Mouse (Mus musculus): ENCODE measurements around the gene Prnd. TPM values are rescaled to one million over a fixed set of nuclear protein-coding genes. Genes with fewer than 3 reads are reported as not detected.

The Prnd gene
- 25.9 and 28.0 TPM in 2 replicates for polyA plus RNA-seq (2015; fragmentation: Nextera tagmentation; extraction: Ambion mirVana)

GRCm38 (mm10) chr2:131950598-131951095, at the start of gene Prnd:
Gene Prnd (plus strand): TSS chr2:131950861.
- ATAC-seq (replicated peaks; ENCODE audit: insufficient number of reproducible peaks, insufficient read depth, low FRiP score, low read depth), result no peak; the same call in 1 of the 2 replicates
- Histone ChIP-seq H3K36me3 (no peaks in the 10 kb centered on the region), H3K9ac (no peak within 1 kb of the TSS), H3K4me2 (peak within 1 kb of the TSS; percentile 4; the same call in 1 of the 2 replicates), H3K27ac (0 out of 2 replicates have a peak within 1 kb of the TSS, but pooled peaks have one; percentile 26), H3K4me1 (replicated peaks) (peaks cover 34% of the 10 kb centered on the region), H3K9me3 (replicated peaks) (no peaks in the 10 kb centered on the region), H3K27me3 (peaks cover 17% of the 10 kb centered on the region; the same call in 1 of the 2 replicates), H3K4me3 (0 out of 2 replicates have a peak within 1 kb of the TSS, but pooled peaks have one; percentile 3)
- WGBS, result 8% methylated on average over 11 of the region's 11 CpGs

- peak; percentile 21; the same call in 1 of the 2 replicates for ATAC-seq (replicated peaks; ENCODE audit: insufficient number of reproducible peaks, insufficient read depth, low FRiP score, low read depth)
- Histone ChIP-seq H3K4me2 (no peak overlapping the region), H3K36me3 (no peaks in the 10 kb centered on the region)
Observed at GRCm38 (mm10) chr2:131902423-131902822, 48.2 kb upstream of the Prnd start.

GRCm38 (mm10) chr2:131902867-131903266, 47.8 kb upstream of the Prnd start:
- H3K9me3 ChIP-seq (replicated peaks), result no peaks in the 10 kb centered on the region
- H3K4me2 ChIP-seq, result peak overlapping the region; percentile 21; the same call in 1 of the 2 replicates
- peak; percentile 91 for ATAC-seq (replicated peaks; ENCODE audit: insufficient number of reproducible peaks, insufficient read depth, low FRiP score, low read depth)
- peak overlapping the region; percentile 79 for H3K27ac ChIP-seq
- H3K4me1 ChIP-seq (replicated peaks), result peaks cover 36% of the 10 kb centered on the region
- H3K9ac ChIP-seq, result no peak overlapping the region
- H3K27me3 ChIP-seq, result no peaks in the 10 kb centered on the region
- H3K36me3 ChIP-seq, result no peaks in the 10 kb centered on the region
- WGBS, result 10% methylated on average over 8 of the region's 8 CpGs
- H3K4me3 ChIP-seq, result no peak overlapping the region

More at GRCm38 (mm10) chr2:131902423-131902822, 48.2 kb upstream of the Prnd start:
- Histone ChIP-seq H3K4me3 (no peak overlapping the region), H3K9me3 (replicated peaks) (no peaks in the 10 kb centered on the region), H3K9ac (no peak overlapping the region), H3K4me1 (replicated peaks) (peaks cover 36% of the 10 kb centered on the region), H3K27me3 (no peaks in the 10 kb centered on the region), H3K27ac (peak overlapping the region; percentile 79)
- 24% methylated on average over 2 of the region's 3 CpGs for WGBS

DNA sequence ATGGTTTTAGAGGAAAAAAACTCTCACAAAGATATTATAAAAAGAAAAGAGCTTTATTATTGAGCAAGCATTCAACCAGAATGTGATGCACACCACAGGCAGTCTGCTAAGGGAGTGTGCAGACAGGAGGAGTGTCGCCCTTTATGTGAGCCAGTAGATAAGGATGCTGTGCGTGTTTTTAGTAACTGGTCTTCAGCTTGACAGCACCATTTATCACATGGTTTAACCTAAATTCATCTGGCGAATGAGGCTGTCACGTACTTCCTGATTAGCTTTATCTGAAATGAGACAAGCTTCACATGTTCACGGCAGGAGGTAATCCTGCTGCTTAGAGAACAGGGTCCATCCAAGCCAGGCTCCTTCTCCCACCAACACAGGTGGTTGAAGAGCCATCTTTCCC, 45.6 kb upstream of the Prnd start:
- Histone ChIP-seq H3K9ac (no peak overlapping the region), H3K4me2 (no peak overlapping the region), H3K4me1 (replicated peaks) (peaks cover 50% of the 10 kb centered on the region), H3K27me3 (no peaks in the 10 kb centered on the region), H3K36me3 (no peaks in the 10 kb centered on the region), H3K4me3 (no peak overlapping the region), H3K9me3 (replicated peaks) (no peaks in the 10 kb centered on the region), H3K27ac (peak overlapping the region; percentile 19; the same call in 1 of the 2 replicates)
- 11% methylated on average over 5 of the region's 5 CpGs for WGBS
- ATAC-seq (replicated peaks; ENCODE audit: insufficient number of reproducible peaks, insufficient read depth, low FRiP score, low read depth), result no peak

- Histone ChIP-seq H3K36me3 (no peaks in the 10 kb centered on the region), H3K4me2 (no peak overlapping the region), H3K27ac (no peak overlapping the region), H3K9ac (no peak overlapping the region), H3K4me3 (no peak overlapping the region), H3K9me3 (replicated peaks) (no peaks in the 10 kb centered on the region), H3K27me3 (no peaks in the 10 kb centered on the region), H3K4me1 (replicated peaks) (peaks cover 53% of the 10 kb centered on the region)
- ATAC-seq (replicated peaks; ENCODE audit: insufficient number of reproducible peaks, insufficient read depth, low FRiP score, low read depth), result no peak
- 57% methylated on average over 6 of the region's 6 CpGs for WGBS
Observed at GRCm38 (mm10) chr2:131905776-131906175, 44.9 kb upstream of the Prnd start.

DNA sequence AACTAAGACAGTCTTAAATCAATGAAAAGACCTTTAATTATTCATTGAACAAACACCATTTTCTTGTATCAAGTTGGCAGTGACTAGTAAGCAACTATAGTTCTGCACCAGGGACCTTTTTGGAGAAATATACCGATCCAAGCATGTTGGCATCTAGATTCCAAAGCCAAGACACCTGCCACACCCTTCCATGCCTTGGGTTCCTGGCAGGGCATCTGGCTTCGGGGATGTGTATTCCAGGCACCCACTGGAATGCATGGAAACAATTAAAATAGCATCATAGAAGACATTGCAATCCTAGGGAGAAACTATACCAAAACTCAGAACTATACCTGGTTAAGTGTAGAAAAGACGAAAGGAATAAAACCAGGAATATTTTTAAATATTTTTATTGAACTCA, 44.4 kb upstream of the Prnd start:
- Histone ChIP-seq H3K9me3 (replicated peaks) (no peaks in the 10 kb centered on the region), H3K4me1 (replicated peaks) (peaks cover 58% of the 10 kb centered on the region), H3K4me2 (no peak overlapping the region), H3K27ac (no peak overlapping the region), H3K27me3 (no peaks in the 10 kb centered on the region), H3K4me3 (no peak overlapping the region), H3K9ac (no peak overlapping the region), H3K36me3 (no peaks in the 10 kb centered on the region)
- no peak for ATAC-seq (replicated peaks; ENCODE audit: insufficient number of reproducible peaks, insufficient read depth, low FRiP score, low read depth)
- 86% methylated on average over 3 of the region's 3 CpGs for WGBS

DNA sequence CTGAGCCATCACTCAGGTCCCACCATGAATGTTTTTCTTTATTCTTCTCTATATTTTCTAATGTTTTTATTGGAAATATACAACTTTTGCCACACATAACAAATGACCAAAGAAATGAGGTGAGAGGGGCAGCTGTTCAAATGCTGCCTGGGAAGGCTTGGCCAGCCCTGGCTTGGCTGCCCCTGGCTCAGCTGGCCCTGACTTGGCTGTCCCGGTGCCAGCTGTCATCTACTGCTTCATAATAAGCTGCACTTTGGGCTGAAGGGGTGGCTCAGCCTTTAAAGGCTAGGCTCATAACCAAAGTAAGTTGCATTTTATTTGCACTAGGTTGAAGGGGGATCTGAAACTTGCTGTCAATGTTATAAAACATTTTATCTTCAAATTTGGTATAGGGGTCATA, 43.8 kb upstream of the Prnd start:
- WGBS, result 44% methylated on average over 1 of the region's 1 CpGs
- H3K4me2 ChIP-seq, result no peak overlapping the region
- no peaks in the 10 kb centered on the region for H3K9me3 ChIP-seq (replicated peaks)
- no peaks in the 10 kb centered on the region for H3K27me3 ChIP-seq
- no peak for ATAC-seq (replicated peaks; ENCODE audit: insufficient number of reproducible peaks, insufficient read depth, low FRiP score, low read depth)
- peaks cover 63% of the 10 kb centered on the region for H3K4me1 ChIP-seq (replicated peaks)
- H3K36me3 ChIP-seq, result no peaks in the 10 kb centered on the region
- no peak overlapping the region for H3K4me3 ChIP-seq
- no peak overlapping the region for H3K27ac ChIP-seq
- H3K9ac ChIP-seq, result no peak overlapping the region

DNA sequence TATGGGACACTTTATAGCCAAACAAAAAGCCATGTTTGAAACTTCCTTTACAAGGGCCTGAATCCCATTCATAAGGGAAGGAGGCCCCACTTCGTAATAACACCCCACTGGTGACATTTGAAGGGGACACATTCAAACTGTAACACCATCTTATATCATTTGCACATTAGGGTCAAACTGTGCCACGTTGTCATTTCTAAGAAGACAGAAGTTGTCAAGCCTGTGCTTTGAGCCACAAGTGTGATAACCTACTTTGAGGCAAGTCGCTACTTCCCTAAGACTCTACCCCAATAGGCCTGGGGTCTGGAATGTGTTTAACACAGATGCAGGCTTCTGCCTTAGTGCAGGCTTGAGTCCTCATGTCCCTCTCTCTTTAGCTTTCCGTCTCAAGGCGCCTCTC, 43.4 kb upstream of the Prnd start:
- Histone ChIP-seq H3K36me3 (no peaks in the 10 kb centered on the region), H3K27ac (no peak overlapping the region), H3K9ac (no peak overlapping the region), H3K27me3 (no peaks in the 10 kb centered on the region), H3K9me3 (replicated peaks) (no peaks in the 10 kb centered on the region), H3K4me2 (no peak overlapping the region), H3K4me3 (no peak overlapping the region), H3K4me1 (replicated peaks) (peaks cover 60% of the 10 kb centered on the region)
- ATAC-seq (replicated peaks; ENCODE audit: insufficient number of reproducible peaks, insufficient read depth, low FRiP score, low read depth), result no peak
- 78% methylated on average over 5 of the region's 5 CpGs for WGBS

- Histone ChIP-seq H3K27me3 (no peaks in the 10 kb centered on the region), H3K36me3 (no peaks in the 10 kb centered on the region), H3K9ac (no peak overlapping the region), H3K27ac (no peak overlapping the region), H3K4me3 (no peak overlapping the region), H3K9me3 (replicated peaks) (no peaks in the 10 kb centered on the region), H3K4me1 (replicated peaks) (peaks cover 55% of the 10 kb centered on the region), H3K4me2 (no peak overlapping the region)
- no peak for ATAC-seq (replicated peaks; ENCODE audit: insufficient number of reproducible peaks, insufficient read depth, low FRiP score, low read depth)
- 81% methylated on average over 7 of the region's 7 CpGs for WGBS
Observed at GRCm38 (mm10) chr2:131908351-131908861, 42.3 kb upstream of the Prnd start.

DNA sequence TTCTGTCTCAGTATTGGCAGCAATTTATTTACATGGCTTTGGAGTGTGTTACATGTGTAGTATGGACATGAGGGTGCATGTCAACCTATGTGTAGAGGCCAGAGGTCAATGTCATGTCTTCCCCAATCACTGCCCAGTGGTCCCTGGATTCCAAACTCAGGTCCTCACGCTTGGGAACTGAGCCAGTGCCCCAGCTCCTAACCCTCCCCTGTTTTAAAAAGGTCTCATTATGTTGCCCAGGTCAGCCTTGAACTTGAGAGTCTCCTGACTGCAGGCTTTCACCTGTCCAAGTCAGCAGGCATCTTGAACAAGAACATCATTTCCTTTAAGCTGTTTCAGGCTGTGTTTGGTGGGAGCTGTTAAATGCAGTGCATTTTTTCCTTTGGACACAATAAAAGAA, 41.8 kb upstream of the Prnd start:
- ATAC-seq (replicated peaks; ENCODE audit: insufficient number of reproducible peaks, insufficient read depth, low FRiP score, low read depth), result no peak
- Histone ChIP-seq H3K4me3 (no peak overlapping the region), H3K9ac (no peak overlapping the region), H3K27ac (no peak overlapping the region), H3K4me2 (peak overlapping the region; percentile 66), H3K4me1 (replicated peaks) (peaks cover 51% of the 10 kb centered on the region), H3K27me3 (no peaks in the 10 kb centered on the region), H3K9me3 (replicated peaks) (no peaks in the 10 kb centered on the region), H3K36me3 (0 out of 2 replicates have a peak, but pooled peaks cover 5% of the 10 kb centered on the region)
- 93% methylated on average over 1 of the region's 1 CpGs for WGBS

DNA sequence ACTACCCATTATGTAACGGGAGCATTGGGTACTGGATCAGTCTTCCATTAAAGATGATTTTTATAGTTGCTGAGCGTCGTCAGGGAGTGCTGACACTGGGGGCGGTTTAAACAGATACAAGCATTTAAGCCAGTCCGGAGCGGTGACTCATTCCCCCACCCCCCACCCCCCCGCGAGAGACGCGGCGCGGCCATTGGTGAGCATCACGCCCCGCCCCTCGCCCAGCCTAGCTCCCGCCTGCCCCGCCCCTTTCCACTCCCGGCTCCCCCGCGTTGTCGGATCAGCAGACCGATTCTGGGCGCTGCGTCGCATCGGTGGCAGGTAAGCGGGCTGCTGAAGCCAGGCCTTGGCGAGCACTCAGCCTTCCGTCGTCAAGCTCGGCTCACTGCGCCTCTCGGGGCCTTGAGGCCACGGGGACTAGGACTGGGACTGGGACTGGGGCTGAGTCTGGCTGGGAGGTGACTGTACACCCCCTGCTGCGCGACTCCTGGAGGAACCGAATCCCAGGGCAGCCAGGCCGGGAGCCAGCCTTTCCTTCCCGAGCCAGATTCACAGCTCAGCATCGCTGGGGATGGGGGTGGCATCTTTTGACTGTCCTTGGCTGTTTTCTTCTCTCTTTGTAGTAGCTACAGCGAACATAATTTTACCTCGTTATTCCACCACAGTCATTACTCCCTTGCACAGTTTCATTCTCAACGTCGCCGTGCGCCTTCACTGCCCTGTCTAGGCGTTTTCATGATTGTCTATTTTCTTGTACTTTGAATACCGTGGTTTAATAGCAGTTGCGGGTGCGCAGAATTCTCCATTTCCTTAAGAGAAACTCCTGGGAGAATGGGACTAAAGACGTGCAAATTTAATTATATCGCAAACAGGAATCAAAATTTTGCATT, 40.7 kb upstream of the Prnd start, which contains the start of the genes Prnp and Prn:
Gene Prnp (plus strand): TSS at position 246 of the 890 bp plus-strand sequence.
Gene Prn (plus strand): TSS at position 275 of the 890 bp plus-strand sequence.
- Histone ChIP-seq H3K4me1 (replicated peaks) (peaks cover 41% of the 10 kb centered on the region), H3K9ac (peak within 1 kb of the TSS; percentile 70), H3K9me3 (replicated peaks) (no peaks in the 10 kb centered on the region), H3K27ac (peak within 1 kb of the TSS; percentile 85), H3K27me3 (no peaks in the 10 kb centered on the region), H3K4me2 (peak within 1 kb of the TSS; percentile 66), H3K36me3 (0 out of 2 replicates have a peak, but pooled peaks cover 6% of the 10 kb centered on the region), H3K4me3 (peak within 1 kb of the TSS; percentile 62)
- 4% methylated on average over 52 of the region's 52 CpGs for WGBS
- peak; percentile 92 for ATAC-seq (replicated peaks; ENCODE audit: insufficient number of reproducible peaks, insufficient read depth, low FRiP score, low read depth)
